Mouse (Mus musculus) thymus, postnatal 4 days (tissue): ENCODE measurements around the gene Slf2.
A peak's percentile ranks its signal among the peaks of the same experiment; 100 is the strongest.

ENCODE experiments used
- DNase-seq: peaks from one replicate; pipeline ENCODE4 v3.0.0; 2021

The Slf2 gene

DNA sequence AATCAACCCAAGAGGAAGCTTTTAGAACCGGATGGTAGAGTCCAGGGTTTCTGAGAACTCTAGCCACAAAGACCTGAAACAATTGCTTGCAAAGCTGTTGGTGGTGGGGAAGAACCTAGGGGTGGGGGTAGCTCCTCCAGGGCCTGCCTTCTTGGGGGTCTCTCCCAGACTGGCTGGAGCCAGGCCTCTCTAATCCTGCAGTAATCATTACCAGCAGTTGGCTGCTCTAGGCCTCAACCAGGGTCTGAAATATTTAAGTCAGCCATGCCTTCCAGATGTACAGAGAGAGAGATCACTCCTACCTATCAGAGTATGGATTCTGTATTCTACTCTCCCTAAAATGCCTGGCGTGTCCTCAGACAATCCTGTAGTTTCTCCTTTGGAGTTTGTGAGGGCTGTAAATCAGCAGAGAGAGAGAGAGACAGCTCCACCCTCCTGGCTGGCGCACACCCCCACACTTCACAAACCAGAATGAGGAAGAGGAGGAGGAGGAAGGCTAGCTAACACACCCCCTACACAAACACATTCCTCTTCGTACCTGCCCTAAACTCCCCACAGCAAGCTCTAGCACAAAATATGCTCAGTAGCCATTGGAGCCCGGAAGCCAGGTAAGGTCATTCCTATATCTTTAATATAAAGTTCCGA is 82.8 kb downstream of the Slf2 start:
- no peak for DNase-seq

GRCm38 (mm10) chr19:45014335-45014971 is 83.5 kb downstream of the Slf2 start, which contains the start of gene Lzts2:
Gene Lzts2, plus strand, starts transcription at chr19:45014414.
- DNase-seq: peak; percentile 36

DNA sequence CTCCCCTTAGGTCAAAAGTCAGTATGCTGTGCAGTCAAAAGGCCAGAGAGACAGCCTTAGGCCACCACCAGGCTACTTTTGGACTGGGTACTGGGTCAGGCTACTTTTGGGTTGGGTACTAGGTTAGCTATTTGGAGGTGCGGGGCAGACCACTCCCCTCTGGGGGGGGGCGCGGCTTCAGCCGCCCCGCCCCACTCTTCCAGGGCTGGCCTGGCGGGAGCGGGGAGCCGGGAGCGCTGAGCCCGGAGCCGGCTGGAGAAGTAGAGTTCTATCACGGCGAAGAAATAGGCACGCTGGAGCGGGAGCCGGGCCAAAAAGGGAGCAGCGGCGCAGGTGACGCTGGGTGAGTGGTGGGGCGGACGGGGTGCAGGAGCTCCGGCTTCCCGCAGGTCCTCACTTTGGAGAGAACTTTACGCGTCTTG is 84.0 kb downstream of the Slf2 start:
- peak; percentile 68 for DNase-seq

DNA sequence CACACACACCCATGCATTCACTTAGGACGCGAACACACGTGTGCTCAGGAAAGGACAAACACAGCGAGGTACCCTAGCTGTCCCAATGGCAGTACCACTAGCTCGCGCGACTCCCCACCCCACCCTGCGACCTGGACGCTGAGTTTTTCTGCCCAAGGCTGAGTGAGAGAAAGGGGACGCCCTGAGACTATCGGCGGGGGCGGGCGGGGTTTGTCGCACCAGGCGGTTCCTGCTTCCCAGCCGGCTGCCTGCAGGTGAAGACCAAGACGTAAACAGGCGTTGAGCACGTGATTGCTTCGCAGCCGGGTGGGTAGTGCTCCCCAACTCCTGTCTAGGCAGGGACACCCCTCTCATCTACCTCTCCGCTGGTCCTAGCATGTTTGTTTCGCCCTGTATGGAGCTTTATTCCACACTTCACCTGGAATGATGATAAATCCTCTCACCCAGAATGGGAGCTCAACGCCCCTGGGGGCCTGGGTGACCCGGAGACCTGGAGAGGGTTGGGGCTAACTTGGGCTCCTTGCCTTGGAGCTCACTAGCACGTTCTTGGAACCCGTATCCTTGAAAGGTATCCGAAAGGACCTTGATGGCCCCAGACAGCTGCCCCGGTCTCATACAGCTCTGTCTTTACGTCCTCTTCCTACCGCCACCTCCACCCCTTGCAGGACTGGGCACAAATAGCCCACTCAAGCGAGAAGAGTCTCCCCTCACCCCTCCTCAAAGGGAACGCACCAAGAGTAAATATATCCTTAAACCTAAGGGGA is 84.7 kb downstream of the Slf2 start:
- peak; percentile 85 for DNase-seq

DNA sequence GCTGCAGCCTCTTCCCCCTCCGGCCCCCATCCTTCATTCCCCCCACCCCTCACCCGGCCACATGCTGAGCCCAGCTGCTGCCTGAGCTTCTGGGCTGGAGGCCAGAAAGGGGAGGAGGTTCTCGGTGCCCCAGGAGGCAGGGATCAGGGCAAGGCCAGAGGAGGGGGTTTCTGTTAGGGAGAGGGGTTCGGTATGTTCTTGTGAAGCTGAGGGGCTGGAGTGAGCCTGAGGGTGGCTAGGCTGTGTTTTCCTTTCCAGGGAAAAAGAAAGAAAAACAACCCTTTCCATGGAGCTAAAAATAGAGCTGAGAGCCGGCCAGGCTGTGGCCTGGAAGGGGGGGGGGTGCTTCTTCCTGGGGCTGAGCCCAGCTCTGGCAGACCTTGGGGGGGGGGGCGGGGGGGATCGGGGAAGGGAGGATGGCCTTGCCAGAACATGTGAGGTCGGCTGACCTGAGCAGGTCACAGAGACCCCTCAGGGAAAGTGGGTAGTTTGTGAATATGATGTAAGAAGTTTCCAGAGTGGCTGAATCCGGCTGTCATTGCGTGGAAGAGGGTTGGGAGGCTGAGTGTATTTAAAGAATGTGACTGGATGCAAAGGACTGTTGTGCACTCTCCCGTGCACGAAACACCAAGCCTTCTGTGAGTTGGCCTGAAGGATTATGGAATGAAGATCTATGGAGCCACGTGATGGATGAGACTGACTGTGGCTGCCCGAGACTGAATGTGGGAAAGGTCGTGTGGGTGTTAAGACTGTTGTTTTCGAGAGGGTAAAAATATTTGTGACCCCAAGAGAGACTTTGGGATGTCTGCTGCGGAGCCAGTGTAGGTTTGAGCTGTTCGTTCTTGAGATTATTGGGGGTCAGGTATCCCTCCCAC is 85.6 kb downstream of the Slf2 start:
- DNase-seq: no peak

- DNase-seq: peak; percentile 66
These were observed 86.3 kb downstream of the Slf2 start for GRCm38 (mm10) chr19:45017216-45017771.

- DNase-seq: peak; percentile 59
These were observed 87.0 kb downstream of the Slf2 start for GRCm38 (mm10) chr19:45017909-45018308.

- DNase-seq: no peak
These were observed 87.4 kb downstream of the Slf2 start for GRCm38 (mm10) chr19:45018351-45018831.

DNA sequence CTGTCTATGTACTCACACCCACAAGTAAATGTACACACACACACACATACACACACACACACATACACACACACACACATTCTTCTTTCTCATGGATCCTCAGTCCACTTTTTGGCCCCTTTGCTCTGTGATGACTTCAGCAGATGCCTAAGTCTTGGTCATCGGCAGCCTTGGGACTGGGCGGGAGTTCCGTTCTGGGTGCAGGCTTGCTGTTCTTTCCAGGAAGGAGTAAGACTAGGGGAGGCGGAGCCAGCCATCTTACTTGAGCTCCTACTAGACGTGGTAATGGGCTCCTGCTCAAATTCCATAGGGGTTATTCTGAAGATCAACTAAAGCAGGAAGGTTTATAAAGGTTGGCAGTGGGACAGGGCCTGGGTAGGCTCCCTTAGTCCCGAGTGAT is 89.4 kb downstream of the Slf2 start:
- no peak for DNase-seq

- no peak for DNase-seq
These were observed 90.4 kb downstream of the Slf2 start for GRCm38 (mm10) chr19:45021362-45021761.

DNA sequence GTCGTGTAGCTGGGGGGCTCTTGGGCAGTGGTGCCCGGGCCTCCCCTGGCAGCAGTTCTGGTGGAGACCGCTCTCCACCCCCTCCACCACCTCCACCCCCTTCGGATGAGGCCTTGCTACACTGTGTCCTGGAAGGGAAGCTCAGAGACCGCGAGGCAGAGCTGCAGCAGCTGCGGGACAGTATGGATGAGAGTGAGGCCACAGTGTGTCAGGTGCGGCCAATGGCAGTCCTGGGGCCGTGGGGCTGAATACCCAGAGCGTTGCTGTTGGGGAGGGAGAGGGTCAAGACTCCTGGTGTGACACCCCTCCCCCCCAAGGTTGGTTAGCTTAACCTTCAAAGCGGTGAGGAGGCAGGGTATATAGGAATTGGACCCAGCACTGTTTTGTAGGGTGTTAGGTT is 93.0 kb downstream of the Slf2 start:
- no peak for DNase-seq

DNA sequence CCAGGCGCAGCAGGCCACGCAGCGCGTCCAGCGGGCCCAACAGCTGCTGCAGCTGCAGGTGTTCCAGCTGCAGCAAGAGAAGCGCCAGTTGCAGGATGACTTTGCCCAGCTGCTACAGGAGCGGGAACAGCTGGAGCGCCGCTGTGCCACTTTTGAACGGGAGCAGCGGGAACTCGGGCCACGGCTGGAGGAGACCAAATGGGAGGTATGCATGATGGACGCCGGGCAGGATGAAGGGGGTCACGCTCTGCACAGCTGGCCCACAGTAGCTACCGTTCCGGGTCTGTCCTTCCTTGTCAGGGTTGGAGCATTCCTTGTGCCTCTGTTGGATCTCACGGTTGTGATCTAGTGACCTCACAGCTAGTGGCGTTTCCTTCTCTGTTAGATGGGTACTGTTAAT is 93.8 kb downstream of the Slf2 start:
- peak; percentile 8 for DNase-seq

DNA sequence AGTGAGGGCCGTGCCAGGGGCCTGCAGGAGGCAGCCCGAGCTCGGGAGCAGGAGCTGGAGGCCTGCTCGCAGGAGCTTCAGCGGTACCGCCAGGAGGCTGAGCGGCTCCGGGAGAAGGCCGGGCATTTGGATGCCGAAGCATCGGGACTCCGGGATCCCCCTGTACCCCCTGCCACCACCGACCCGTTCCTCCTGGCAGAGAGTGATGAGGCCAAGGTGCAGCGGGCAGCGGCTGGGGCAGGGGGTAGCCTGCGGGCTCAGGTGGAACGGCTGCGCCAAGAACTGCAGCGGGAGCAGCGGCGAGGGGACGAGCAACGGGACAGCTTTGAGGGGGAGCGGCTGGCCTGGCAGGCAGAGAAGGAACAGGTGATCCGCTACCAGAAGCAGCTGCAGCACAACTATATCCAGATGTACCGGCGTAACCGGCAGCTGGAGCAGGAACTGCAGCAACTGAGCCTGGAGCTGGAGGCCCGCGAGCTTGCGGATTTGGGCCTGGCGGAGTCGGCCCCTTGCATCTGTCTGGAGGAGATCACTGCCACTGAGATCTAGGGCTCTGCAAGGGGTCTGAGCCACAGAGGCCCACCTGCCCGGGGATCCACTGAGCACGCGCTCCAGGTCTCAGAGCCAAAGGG is 95.1 kb downstream of the Slf2 start:
- no peak for DNase-seq

DNA sequence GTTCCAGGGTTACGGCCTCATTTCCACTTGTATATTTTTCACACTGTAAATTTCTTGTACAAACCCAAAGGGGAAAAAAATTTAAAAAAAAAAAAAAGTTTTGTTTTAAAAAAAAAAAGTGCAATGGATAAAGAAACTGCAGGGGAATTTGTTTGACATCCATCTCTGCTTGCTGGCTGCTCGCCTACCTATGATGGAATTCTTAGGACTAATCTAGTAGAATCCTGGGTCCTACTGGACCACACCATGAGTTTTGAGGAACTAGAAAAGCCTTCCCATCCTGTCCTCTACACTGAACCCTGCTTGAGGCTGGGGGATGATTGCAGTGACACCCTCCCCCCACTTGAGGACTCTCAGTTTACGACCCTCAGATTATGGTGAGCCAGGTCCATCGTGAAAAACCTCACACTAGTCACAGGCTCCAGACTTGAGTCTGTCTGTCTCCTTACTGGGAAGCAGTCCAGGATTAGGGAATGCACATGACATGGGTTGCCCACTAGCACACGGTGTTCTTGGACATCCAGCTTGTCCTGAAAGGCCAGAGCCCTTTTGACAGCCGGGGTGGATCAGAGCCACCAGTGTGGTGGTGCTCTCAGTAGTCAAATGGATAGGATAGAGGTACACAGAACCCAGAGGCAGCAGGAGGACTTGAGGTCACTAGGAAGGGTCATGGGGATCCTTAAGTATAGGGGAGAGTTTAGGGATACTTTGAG is 96.2 kb downstream of the Slf2 start:
- DNase-seq: no peak

- DNase-seq: no peak
These were observed 96.9 kb downstream of the Slf2 start for GRCm38 (mm10) chr19:45027848-45028247.

- DNase-seq: no peak
These were observed 97.8 kb downstream of the Slf2 start for GRCm38 (mm10) chr19:45028746-45029145.

- DNase-seq: no peak
These were observed 98.6 kb downstream of the Slf2 start for GRCm38 (mm10) chr19:45029571-45029970.

- peak; percentile 84 for DNase-seq
These were observed 99.2 kb downstream of the Slf2 start for GRCm38 (mm10) chr19:45030111-45030510.

GRCm38 (mm10) chr19:45030746-45031693 is 100.1 kb downstream of the Slf2 start:
- peak; percentile 79 for DNase-seq

- DNase-seq: peak; percentile 81
These were observed 100.8 kb downstream of the Slf2 start for GRCm38 (mm10) chr19:45031780-45032179.
